Mouse (Mus musculus): Measurements from ENCODE around the gene Med12. TPM values are rescaled to one million over a fixed set of nuclear protein-coding genes. Genes with fewer than 3 reads are reported as not detected.

Gene Med12
- polyA plus RNA-seq, 1 experiment from 2014 or later: 18.4 TPM

- peak overlapping the region; percentile 68 for H3K4me2 ChIP-seq
- H3K9me3 ChIP-seq (replicated peaks): no peaks in the 10 kb centered on the region
- peaks cover 30% of the 10 kb centered on the region for H3K36me3 ChIP-seq
- H3K9ac ChIP-seq: peak overlapping the region; percentile 59
- DNase-seq (no peak), ATAC-seq (ENCODE audit: low read depth) (no peak)
- peak overlapping the region; percentile 73 for H3K4me3 ChIP-seq (replicated peaks)
- peaks cover 24% of the 10 kb centered on the region for H3K4me1 ChIP-seq (replicated peaks)
- H3K27me3 ChIP-seq: no peaks in the 10 kb centered on the region; the same call in 1 of the 2 replicates
- H3K27ac ChIP-seq: peak overlapping the region; percentile 89
- WGBS (ENCODE audit: insufficient replicate concordance): 33% methylated on average over 6 of the region's 6 CpGs
Observed at GRCm38 (mm10) chrX:101273410-101273809, 420 bp upstream of the Med12 start.

GRCm38 (mm10) chrX:101282813-101283212 lies 9.0 kb downstream of the Med12 start:
- no peak overlapping the region for H3K4me3 ChIP-seq (replicated peaks)
- WGBS (ENCODE audit: insufficient replicate concordance): 76% methylated on average over 6 of the region's 6 CpGs
- H3K9me3 ChIP-seq (replicated peaks): no peaks in the 10 kb centered on the region
- no peak overlapping the region for H3K4me2 ChIP-seq
- no peaks in the 10 kb centered on the region for H3K27me3 ChIP-seq
- H3K9ac ChIP-seq: no peak overlapping the region
- H3K27ac ChIP-seq: no peak overlapping the region
- H3K36me3 ChIP-seq: peaks cover 91% of the 10 kb centered on the region
- ATAC-seq (ENCODE audit: low read depth): no peak
- DNase-seq: no peak
- peaks cover 23% of the 10 kb centered on the region for H3K4me1 ChIP-seq (replicated peaks)

- H3K27me3 ChIP-seq: no peaks in the 10 kb centered on the region
- H3K27ac ChIP-seq: peak overlapping the region; percentile 98; the same call in 1 of the 2 replicates
- no peak overlapping the region for H3K4me2 ChIP-seq
- H3K4me3 ChIP-seq (replicated peaks): no peak overlapping the region
- WGBS (ENCODE audit: insufficient replicate concordance): 29% methylated on average over 6 of the region's 6 CpGs
- H3K9ac ChIP-seq: no peak overlapping the region
- DNase-seq (peak; percentile 49), ATAC-seq (ENCODE audit: low read depth) (no peak)
- peaks cover 50% of the 10 kb centered on the region for H3K4me1 ChIP-seq (replicated peaks)
- H3K36me3 ChIP-seq: peaks cover 93% of the 10 kb centered on the region
- no peaks in the 10 kb centered on the region for H3K9me3 ChIP-seq (replicated peaks)
Observed at GRCm38 (mm10) chrX:101285534-101285933, 11.7 kb downstream of the Med12 start.

GRCm38 (mm10) chrX:101285953-101286670 lies 12.3 kb downstream of the Med12 start:
- 0 out of 2 replicates have a peak overlapping the region, but pooled peaks have one; percentile 36 for H3K9ac ChIP-seq
- 85% methylated on average over 14 of the region's 14 CpGs for WGBS (ENCODE audit: insufficient replicate concordance)

GRCm38 (mm10) chrX:101287543-101287942 lies 13.7 kb downstream of the Med12 start:
- H3K36me3 ChIP-seq: peaks cover 93% of the 10 kb centered on the region
- H3K9me3 ChIP-seq (replicated peaks): no peaks in the 10 kb centered on the region
- peak overlapping the region; percentile 61 for H3K4me2 ChIP-seq
- 43% methylated on average over 3 of the region's 3 CpGs for WGBS (ENCODE audit: insufficient replicate concordance)
- no peaks in the 10 kb centered on the region for H3K27me3 ChIP-seq
- H3K4me1 ChIP-seq (replicated peaks): peaks cover 58% of the 10 kb centered on the region
- ATAC-seq (ENCODE audit: low read depth) (peak; percentile 97), DNase-seq (peak; percentile 73)
- H3K27ac ChIP-seq: peak overlapping the region; percentile 98
- peak overlapping the region; percentile 27 for H3K4me3 ChIP-seq (replicated peaks)
- H3K9ac ChIP-seq: peak overlapping the region; percentile 72

More at GRCm38 (mm10) chrX:101285953-101286670, 12.3 kb downstream of the Med12 start:
- Histone ChIP-seq H3K27ac (peak overlapping the region; percentile 98), H3K4me2 (no peak overlapping the region), H3K4me1 (replicated peaks) (peaks cover 53% of the 10 kb centered on the region), H3K9me3 (replicated peaks) (no peaks in the 10 kb centered on the region), H3K4me3 (replicated peaks) (no peak overlapping the region), H3K27me3 (no peaks in the 10 kb centered on the region), H3K36me3 (peaks cover 93% of the 10 kb centered on the region)
- DNase-seq (no peak), ATAC-seq (ENCODE audit: low read depth) (no peak)

GRCm38 (mm10) chrX:101288432-101288831 lies 14.6 kb downstream of the Med12 start:
- no peaks in the 10 kb centered on the region for H3K27me3 ChIP-seq
- peak overlapping the region; percentile 98 for H3K27ac ChIP-seq
- peak overlapping the region; percentile 72 for H3K9ac ChIP-seq
- DNase-seq (no peak), ATAC-seq (ENCODE audit: low read depth) (peak; percentile 53)
- H3K9me3 ChIP-seq (replicated peaks): no peaks in the 10 kb centered on the region
- H3K36me3 ChIP-seq: peaks cover 93% of the 10 kb centered on the region
- no peak overlapping the region for H3K4me3 ChIP-seq (replicated peaks)
- peaks cover 58% of the 10 kb centered on the region for H3K4me1 ChIP-seq (replicated peaks)
- WGBS (ENCODE audit: insufficient replicate concordance): 61% methylated on average over 6 of the region's 6 CpGs
- H3K4me2 ChIP-seq: peak overlapping the region; percentile 61

- H3K27ac ChIP-seq: peak overlapping the region; percentile 98
- H3K4me2 ChIP-seq: peak overlapping the region; percentile 61; the same call in 1 of the 2 replicates
Observed at GRCm38 (mm10) chrX:101289037-101289436, 15.2 kb downstream of the Med12 start.

GRCm38 (mm10) chrX:101290111-101290510 lies 16.3 kb downstream of the Med12 start:
- Histone ChIP-seq H3K4me2 (0 out of 2 replicates have a peak overlapping the region, but pooled peaks have one; percentile 23), H3K4me1 (replicated peaks) (peaks cover 58% of the 10 kb centered on the region), H3K36me3 (peaks cover 93% of the 10 kb centered on the region), H3K27me3 (no peaks in the 10 kb centered on the region), H3K4me3 (replicated peaks) (no peak overlapping the region), H3K27ac (peak overlapping the region; percentile 98), H3K9me3 (replicated peaks) (no peaks in the 10 kb centered on the region), H3K9ac (peak overlapping the region; percentile 41; the same call in 1 of the 2 replicates)
- 57% methylated on average over 10 of the region's 10 CpGs for WGBS (ENCODE audit: insufficient replicate concordance)
- ATAC-seq (ENCODE audit: low read depth): peak; percentile 19; the same call in 1 of the 2 replicates
- peak; percentile 16 for DNase-seq

More at GRCm38 (mm10) chrX:101289037-101289436, 15.2 kb downstream of the Med12 start:
- 80% methylated on average over 7 of the region's 7 CpGs for WGBS (ENCODE audit: insufficient replicate concordance)
- no peak for DNase-seq
- peaks cover 93% of the 10 kb centered on the region for H3K36me3 ChIP-seq
- peaks cover 58% of the 10 kb centered on the region for H3K4me1 ChIP-seq (replicated peaks)
- H3K9ac ChIP-seq: no peak overlapping the region
- ATAC-seq (ENCODE audit: low read depth): no peak
- no peaks in the 10 kb centered on the region for H3K9me3 ChIP-seq (replicated peaks)
- no peaks in the 10 kb centered on the region for H3K27me3 ChIP-seq
- no peak overlapping the region for H3K4me3 ChIP-seq (replicated peaks)

GRCm38 (mm10) chrX:101299055-101299454 lies 25.2 kb downstream of the Med12 start, which contains the start of gene Nlgn3:
TSS of gene Nlgn3 (plus strand) at chrX:101299168.
- DNase-seq (no peak), ATAC-seq (ENCODE audit: low read depth) (no peak)
- Histone ChIP-seq H3K9ac (no peak within 1 kb of the TSS), H3K9me3 (replicated peaks) (no peaks in the 10 kb centered on the region), H3K27ac (peak within 1 kb of the TSS; percentile 39), H3K36me3 (peaks cover 37% of the 10 kb centered on the region), H3K4me1 (replicated peaks) (peaks cover 4% of the 10 kb centered on the region; the same call in 1 of the 2 replicates), H3K4me2 (peak within 1 kb of the TSS; percentile 21; the same call in 1 of the 2 replicates), H3K27me3 (peaks cover 36% of the 10 kb centered on the region; the same call in 1 of the 2 replicates), H3K4me3 (replicated peaks) (0 out of 2 replicates have a peak within 1 kb of the TSS, but pooled peaks have one; percentile 2)
- 35% methylated on average over 20 of the region's 24 CpGs for WGBS (ENCODE audit: insufficient replicate concordance)

GRCm38 (mm10) chrX:101299473-101300426 lies 25.9 kb downstream of the Med12 start:
- Histone ChIP-seq H3K36me3 (peaks cover 31% of the 10 kb centered on the region), H3K4me2 (no peak overlapping the region), H3K27ac (no peak overlapping the region), H3K4me1 (replicated peaks) (peaks cover 4% of the 10 kb centered on the region; the same call in 1 of the 2 replicates), H3K27me3 (peaks cover 38% of the 10 kb centered on the region; the same call in 1 of the 2 replicates), H3K9me3 (replicated peaks) (no peaks in the 10 kb centered on the region), H3K9ac (no peak overlapping the region), H3K4me3 (replicated peaks) (0 out of 2 replicates have a peak overlapping the region, but pooled peaks have one; percentile 2)
- DNase-seq (no peak), ATAC-seq (ENCODE audit: low read depth) (no peak)
- 32% methylated on average over 12 of the region's 13 CpGs for WGBS (ENCODE audit: insufficient replicate concordance)

All from liver, embryonic 13.5 days (tissue).